Mouse (Mus musculus) spleen, adult 2 months (tissue): Measurements from ENCODE around the gene Nosip.

Experiments
- CTCF ChIP-seq: fragments of 200-500 bp; IDR thresholded peaks from 2 replicates; pipeline ENCODE4 v1.5.1; 2011; ENCODE audit warnings: mild to moderate bottlenecking, inconsistent platforms; ENCODE audit not compliant: insufficient read depth, insufficient read length, insufficient replicate concordance; ENCODE audit errors: extremely low read depth
- POLR2A ChIP-seq: fragments of 200-500 bp; IDR thresholded peaks from 2 replicates; pipeline ENCODE4 v1.6.1; 2011; ENCODE audit warnings: low read depth, low read length, inconsistent platforms

- TF ChIP-seq POLR2A (no peak), CTCF (no peak)
Measured at GRCm38 (mm10) chr7:45043307-45043706, 18.9 kb upstream of the Nosip start.
